Mouse (Mus musculus) kidney, embryonic 14.5 days (tissue): ENCODE results near the gene Mia2. TPM values are rescaled to one million over a fixed set of nuclear protein-coding genes. Genes with fewer than 3 reads are reported as not detected.
A peak's percentile ranks its signal among the peaks of the same experiment; 100 is the strongest.

ENCODE experiments used
- ATAC-seq: fragments of 200-750 bp; cut with Nextera tagmentation; 2 replicates; pipeline ENCODE4 v1.8.0; 2017; ENCODE audit warnings: moderate number of reproducible peaks, mild to moderate bottlenecking, moderate TSS enrichment, moderate library complexity; ENCODE audit not compliant: low FRiP score, low TSS enrichment
- H3K27ac ChIP-seq: fragments of 300-500 bp; sonication (generic); 2 replicates; pipeline ENCODE4 v1.5.1; 2014; ENCODE audit warnings: low read depth, mild to moderate bottlenecking, low read length, moderate library complexity, mixed read lengths
- H3K27me3 ChIP-seq: fragments of 300-500 bp; sonication (generic); 2 replicates; pipeline ENCODE4 v1.6.1; 2014; ENCODE audit warnings: mild to moderate bottlenecking, low read length; ENCODE audit not compliant: control insufficient read depth, insufficient read depth
- H3K36me3 ChIP-seq: fragments of 300-500 bp; sonication (generic); 2 replicates; pipeline ENCODE4 v1.6.1; 2014; ENCODE audit warnings: low read length, mixed read lengths; ENCODE audit not compliant: control insufficient read depth, insufficient read depth
- H3K4me1 ChIP-seq: fragments of 300-500 bp; sonication (generic); 2 replicates; pipeline ENCODE4 v1.6.1; 2014; ENCODE audit warnings: low read length, mixed read lengths; ENCODE audit not compliant: control insufficient read depth, insufficient read depth
- H3K4me2 ChIP-seq: fragments of 300-500 bp; sonication (generic); replicated peaks from 2 replicates; pipeline ENCODE4 v1.6.1; 2014; ENCODE audit warnings: low read depth, mild to moderate bottlenecking, low read length
- H3K4me3 ChIP-seq: fragments of 300-500 bp; sonication (generic); 2 replicates; pipeline ENCODE4 v1.5.1; 2014; ENCODE audit warnings: mild to moderate bottlenecking, low read length
- H3K9ac ChIP-seq: fragments of 300-500 bp; sonication (generic); 2 replicates; pipeline ENCODE4 v1.6.1; 2014; ENCODE audit warnings: low read depth, mild to moderate bottlenecking, low read length, moderate library complexity
- H3K9me3 ChIP-seq: fragments of 300-500 bp; sonication (generic); 2 replicates; pipeline ENCODE4 v1.6.1; 2016; ENCODE audit warnings: low read length; ENCODE audit not compliant: control insufficient read depth
- WGBS: fragments of 180-500 bp; shearing (Covaris S2); extraction: QIAGEN DNeasy Blood & Tissue Kit; methylation state at CpG from one replicate; pipeline ENCODE4 v1.1.7; 2014; 5-methylcytosine and 5-hydroxymethylcytosine counted together
- polyA plus RNA-seq: library from polyadenylated mRNA; unstranded; fragments of >200 nt; fragmentation: Nextera tagmentation; extraction: Ambion mirVana; gene quantifications from 2 replicates; pipeline ENCODE4 v1.2.1, GENCODE M21; 2014

Mia2 gene
- polyA plus RNA-seq, 1 experiment from 2014 or later = 70.6 TPM

- H3K9ac ChIP-seq = no peak overlapping the region
- H3K27ac ChIP-seq = no peak overlapping the region
- H3K27me3 ChIP-seq = no peaks in the 10 kb centered on the region
- H3K9me3 ChIP-seq = no peaks in the 10 kb centered on the region
- H3K36me3 ChIP-seq = no peaks in the 10 kb centered on the region
- H3K4me3 ChIP-seq = no peak overlapping the region
- H3K4me1 ChIP-seq = 0 out of 2 replicates have a peak, but pooled peaks cover 3% of the 10 kb centered on the region
- H3K4me2 ChIP-seq = no peak overlapping the region
- WGBS = 89% methylated on average over 2 of the region's 2 CpGs
- ATAC-seq = no peak
These were observed 29.8 kb downstream of the Mia2 start for GRCm38 (mm10) chr12:59125426-59125825.

DNA sequence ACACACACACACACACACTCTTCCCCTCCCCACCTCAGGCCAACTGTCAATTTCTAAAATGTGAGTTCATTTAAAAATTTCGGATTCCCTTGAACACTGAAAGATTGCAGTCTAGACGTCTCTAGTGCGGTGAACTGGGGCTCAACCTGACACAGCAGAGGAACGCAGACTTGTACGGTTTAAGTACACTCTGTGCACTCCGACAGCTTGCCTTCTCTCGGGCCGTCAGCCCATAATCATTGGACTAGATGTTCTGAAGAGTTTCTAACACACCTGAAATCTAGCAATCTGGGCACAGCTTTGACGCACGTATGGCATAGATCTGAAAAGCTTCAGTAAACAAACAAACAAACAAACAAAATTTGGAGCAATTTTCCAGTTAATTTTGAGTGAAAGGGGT lies 32.9 kb downstream of the Mia2 start:
- Histone ChIP-seq H3K9me3 (no peaks in the 10 kb centered on the region), H3K4me3 (no peak overlapping the region), H3K27ac (no peak overlapping the region), H3K4me1 (peaks cover 16% of the 10 kb centered on the region), H3K4me2 (no peak overlapping the region), H3K36me3 (no peaks in the 10 kb centered on the region), H3K27me3 (no peaks in the 10 kb centered on the region), H3K9ac (no peak overlapping the region)
- ATAC-seq = no peak
- 75% methylated on average over 10 of the region's 10 CpGs for WGBS

GRCm38 (mm10) chr12:59129038-59129437 lies 33.4 kb downstream of the Mia2 start:
- Histone ChIP-seq H3K9ac (no peak overlapping the region), H3K27ac (no peak overlapping the region), H3K27me3 (no peaks in the 10 kb centered on the region), H3K4me2 (peak overlapping the region; percentile 65), H3K36me3 (no peaks in the 10 kb centered on the region), H3K9me3 (no peaks in the 10 kb centered on the region), H3K4me1 (peaks cover 16% of the 10 kb centered on the region), H3K4me3 (peak overlapping the region; percentile 77)
- ATAC-seq = no peak
- WGBS = 40% methylated on average over 7 of the region's 7 CpGs

- H3K27me3 ChIP-seq = no peaks in the 10 kb centered on the region
- H3K36me3 ChIP-seq = no peaks in the 10 kb centered on the region
- H3K9ac ChIP-seq = no peak overlapping the region
- H3K4me1 ChIP-seq = peaks cover 16% of the 10 kb centered on the region
- H3K4me2 ChIP-seq = peak overlapping the region; percentile 65
- peak overlapping the region; percentile 77 for H3K4me3 ChIP-seq
- H3K9me3 ChIP-seq = no peaks in the 10 kb centered on the region
- H3K27ac ChIP-seq = peak overlapping the region; percentile 37; the same call in 1 of the 2 replicates
- ATAC-seq = peak; percentile 22; the same call in 1 of the 2 replicates
- WGBS = 11% methylated on average over 6 of the region's 6 CpGs
These were observed 34.0 kb downstream of the Mia2 start for GRCm38 (mm10) chr12:59129592-59129991.

DNA sequence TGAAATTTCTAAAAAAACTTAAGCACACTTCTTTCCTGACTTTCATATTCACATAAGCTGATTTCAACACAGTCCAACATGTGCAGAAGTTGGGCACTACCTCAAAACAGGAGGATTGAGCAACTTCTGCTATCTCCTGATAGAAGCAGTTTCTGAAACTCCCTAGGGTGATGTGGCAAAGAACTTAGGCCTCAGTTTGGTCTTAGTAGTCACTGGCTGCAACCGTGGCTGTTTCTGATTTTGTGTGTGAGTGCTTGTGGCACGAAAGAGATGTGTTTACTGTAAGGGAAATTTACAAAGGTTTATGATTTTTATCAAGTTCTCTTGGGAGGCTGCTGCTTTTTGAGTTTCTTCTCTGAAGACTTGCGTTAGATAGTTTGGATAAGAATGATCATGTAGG lies 34.6 kb downstream of the Mia2 start:
- Histone ChIP-seq H3K4me3 (peak overlapping the region; percentile 77), H3K27me3 (no peaks in the 10 kb centered on the region), H3K4me2 (peak overlapping the region; percentile 65), H3K4me1 (peaks cover 16% of the 10 kb centered on the region), H3K36me3 (no peaks in the 10 kb centered on the region), H3K9ac (peak overlapping the region; percentile 91; the same call in 1 of the 2 replicates), H3K9me3 (no peaks in the 10 kb centered on the region), H3K27ac (no peak overlapping the region)
- WGBS = 6% methylated on average over 3 of the region's 3 CpGs
- no peak for ATAC-seq

DNA sequence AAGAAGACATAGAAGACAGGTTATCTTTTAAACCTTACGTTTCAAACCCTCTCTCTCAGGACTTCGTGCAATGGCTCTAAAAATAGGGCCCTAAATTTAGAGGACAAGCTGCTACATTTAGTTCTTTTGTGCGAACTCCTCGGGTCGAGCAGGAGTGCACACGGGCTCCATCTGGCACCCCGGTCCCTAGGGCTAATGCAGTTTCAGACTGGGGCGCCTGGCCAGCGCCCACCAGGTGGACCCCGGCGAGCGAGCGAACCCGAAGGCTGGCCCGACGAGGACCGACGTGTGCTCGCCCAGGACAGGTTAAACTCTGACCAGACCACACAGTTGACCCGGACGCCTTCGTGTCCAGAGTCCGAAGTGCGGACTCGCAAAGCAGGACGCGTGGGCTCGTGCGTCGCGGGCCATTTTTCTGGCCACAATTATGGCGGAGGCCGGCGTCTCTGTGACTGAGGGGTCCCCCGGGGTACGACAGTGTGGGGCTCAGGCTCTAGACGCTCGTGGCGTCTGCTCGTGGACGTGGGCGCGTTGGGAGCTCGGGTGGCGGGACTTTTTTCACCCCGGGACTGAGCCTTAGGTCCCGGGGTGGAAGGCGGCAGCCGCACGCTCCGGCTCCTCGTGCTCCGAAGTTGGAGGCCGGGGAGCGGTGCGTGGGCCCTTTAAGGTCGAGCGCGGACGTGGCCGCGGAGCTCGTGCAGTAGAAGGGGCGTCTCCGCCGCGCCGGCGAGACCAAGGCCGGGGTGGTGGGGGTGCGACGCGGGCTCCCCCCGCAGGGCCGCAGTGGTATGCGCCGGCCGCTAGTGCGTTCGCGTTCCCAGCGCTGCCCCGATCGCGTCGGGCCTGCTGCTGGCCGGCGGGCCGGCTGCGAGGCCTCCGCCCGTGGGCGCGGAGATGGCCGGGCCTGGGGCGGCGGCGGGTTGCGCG lies 35.3 kb downstream of the Mia2 start:
- under 1% methylated on average over 97 of the region's 100 CpGs for WGBS
- Histone ChIP-seq H3K4me1 (peaks cover 16% of the 10 kb centered on the region), H3K27me3 (no peaks in the 10 kb centered on the region), H3K4me2 (peak overlapping the region; percentile 65), H3K9ac (peak overlapping the region; percentile 91), H3K27ac (peak overlapping the region; percentile 95), H3K36me3 (no peaks in the 10 kb centered on the region), H3K4me3 (peak overlapping the region; percentile 77), H3K9me3 (no peaks in the 10 kb centered on the region)
- ATAC-seq = peak; percentile 97

GRCm38 (mm10) chr12:59131578-59131946 lies 36.0 kb downstream of the Mia2 start:
- WGBS = under 1% methylated on average over 30 of the region's 30 CpGs
- Histone ChIP-seq H3K27ac (peak overlapping the region; percentile 95), H3K9me3 (no peaks in the 10 kb centered on the region), H3K4me1 (peaks cover 16% of the 10 kb centered on the region), H3K4me2 (peak overlapping the region; percentile 65), H3K9ac (peak overlapping the region; percentile 91), H3K36me3 (no peaks in the 10 kb centered on the region), H3K27me3 (no peaks in the 10 kb centered on the region), H3K4me3 (peak overlapping the region; percentile 77)
- ATAC-seq = peak; percentile 60; the same call in 1 of the 2 replicates

- no peak for ATAC-seq
- peaks cover 16% of the 10 kb centered on the region for H3K4me1 ChIP-seq
- no peak overlapping the region for H3K27ac ChIP-seq
- H3K9ac ChIP-seq = peak overlapping the region; percentile 91; the same call in 1 of the 2 replicates
- H3K4me2 ChIP-seq = peak overlapping the region; percentile 65
- WGBS = 46% methylated on average over 3 of the region's 3 CpGs
- 0 out of 2 replicates have a peak, but pooled peaks cover 3% of the 10 kb centered on the region for H3K36me3 ChIP-seq
- no peaks in the 10 kb centered on the region for H3K9me3 ChIP-seq
- H3K27me3 ChIP-seq = no peaks in the 10 kb centered on the region
- H3K4me3 ChIP-seq = peak overlapping the region; percentile 77
These were observed 36.9 kb downstream of the Mia2 start for GRCm38 (mm10) chr12:59132462-59132861.

DNA sequence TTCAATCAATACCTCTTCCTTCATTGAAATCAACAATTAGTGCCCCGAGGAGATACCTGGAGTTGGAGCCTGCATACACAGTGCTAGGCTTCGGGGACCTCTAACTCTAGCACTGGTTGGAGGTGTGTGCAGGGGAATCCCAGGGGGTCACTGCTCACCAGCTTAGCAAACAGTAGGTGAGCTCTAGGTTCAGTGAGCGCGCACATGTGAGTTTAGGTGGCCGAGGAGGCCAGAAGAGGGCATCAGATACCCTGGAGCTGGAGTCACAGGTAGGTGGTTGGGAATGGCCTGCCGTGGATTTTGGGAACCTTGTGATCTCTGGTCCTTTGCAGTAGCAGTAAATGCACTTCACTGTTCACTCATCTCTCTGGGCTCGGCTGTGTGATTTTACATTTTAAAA lies 37.3 kb downstream of the Mia2 start:
- 81% methylated on average over 7 of the region's 7 CpGs for WGBS
- Histone ChIP-seq H3K9me3 (no peaks in the 10 kb centered on the region), H3K27me3 (no peaks in the 10 kb centered on the region), H3K4me3 (no peak overlapping the region; the same call in 1 of the 2 replicates), H3K36me3 (0 out of 2 replicates have a peak, but pooled peaks cover 3% of the 10 kb centered on the region), H3K4me1 (peaks cover 16% of the 10 kb centered on the region), H3K9ac (no peak overlapping the region), H3K27ac (no peak overlapping the region), H3K4me2 (peak overlapping the region; percentile 65; the same call in 1 of the 2 replicates)
- no peak for ATAC-seq
